Mouse (Mus musculus): ENCODE results near the gene Prdm2. TPM values are rescaled to one million over a fixed set of nuclear protein-coding genes. Genes with fewer than 3 reads are reported as not detected.

The Prdm2 gene
- 10 to 100 TPM; 35.3 to 46.0 TPM for total RNA-seq (2021)

- intact Hi-C loops (cut with DNase I) = loop anchor here (2.0 kb wide), 1 partner anchor 50 kb away; no protein-coding TSS in a partner anchor
- peak; percentile 69 to 77 for DNase-seq (ENCODE audit: low spot score in 2 of 2)
Measured at GRCm38 (mm10) chr4:143212341-143213174, at the start of gene Prdm2. TSS of gene Prdm2 (minus strand) at chr4:143212995.

- DNase-seq (ENCODE audit: low spot score in 2 of 2) = no peak
- intact Hi-C loops (cut with DNase I) = loop anchor here (2.0 kb wide), 1 partner anchor 121 kb away; no protein-coding TSS in a partner anchor
Measured at GRCm38 (mm10) chr4:143259718-143260349, 47.0 kb upstream of the Prdm2 start.

DNA sequence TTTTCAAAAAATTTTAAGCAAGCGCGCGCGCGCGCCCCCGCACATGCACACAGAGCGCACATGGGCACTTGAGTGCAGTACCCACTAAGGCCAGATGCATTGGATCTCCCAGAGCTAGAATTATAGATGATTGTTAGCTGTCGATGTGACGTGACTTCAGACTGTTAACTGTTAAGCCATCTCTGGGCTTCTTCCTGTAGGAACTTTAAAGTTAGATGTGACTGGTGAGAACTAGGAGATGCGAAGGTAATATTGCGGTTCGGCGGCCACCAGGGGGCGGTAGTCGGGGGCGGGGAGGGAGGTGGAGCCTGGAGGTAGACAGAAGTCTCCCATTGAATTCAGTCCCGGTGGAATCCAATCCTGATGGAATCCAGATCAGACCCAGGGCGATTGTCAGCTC, 45.7 kb upstream of the Prdm2 start:
- intact Hi-C loops (cut with DNase I) = loop anchor here (2.0 kb wide), 1 partner anchor 122 kb away; no protein-coding TSS in a partner anchor
- peak in 1 of 2 experiments; percentile 16 for DNase-seq (ENCODE audit: low spot score in 2 of 2)

DNA sequence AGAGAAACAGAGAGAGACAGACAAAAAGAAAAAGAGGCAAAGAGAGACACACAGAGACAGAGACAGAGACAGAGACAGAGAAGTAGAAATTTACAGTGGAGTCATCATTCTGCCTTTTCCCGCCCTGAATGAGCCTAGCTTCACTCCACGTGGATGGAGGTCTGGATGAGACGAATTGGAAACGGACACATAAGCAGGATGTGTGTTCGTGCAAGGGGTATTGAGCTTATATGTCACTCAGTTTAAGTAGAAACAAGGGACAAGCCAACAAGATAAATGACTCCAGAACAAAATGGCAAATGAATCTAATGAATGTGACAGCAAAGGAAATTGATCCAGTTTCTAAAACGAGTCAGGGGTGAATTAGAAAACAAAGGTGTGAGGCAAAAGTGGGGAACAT, 45.2 kb upstream of the Prdm2 start:
- DNase-seq (ENCODE audit: low spot score in 2 of 2) = no peak
- intact Hi-C loops (cut with DNase I) = loop anchor here (2.0 kb wide), 1 partner anchor 123 kb away; no protein-coding TSS in a partner anchor

DNA sequence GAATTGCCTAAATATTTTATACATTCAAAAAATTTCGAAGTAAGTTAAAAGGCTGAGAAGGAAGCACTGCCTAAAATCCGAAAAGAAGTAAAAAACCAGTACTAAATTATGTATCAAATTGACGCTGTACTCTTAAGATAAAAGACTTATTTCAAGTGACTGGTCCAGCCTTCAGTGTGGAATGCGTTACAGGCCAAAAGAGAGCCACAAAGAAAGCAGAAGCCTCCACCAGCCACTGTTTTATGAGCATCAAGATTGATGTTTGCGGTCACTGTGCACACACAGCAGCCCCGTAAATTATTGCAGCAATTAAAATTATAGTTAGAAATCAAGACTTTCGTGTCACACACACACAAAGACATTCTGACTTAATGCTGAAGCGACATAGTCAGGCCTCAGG, 42.7 kb upstream of the Prdm2 start:
- intact Hi-C loops (cut with DNase I) = no loop called here

DNA sequence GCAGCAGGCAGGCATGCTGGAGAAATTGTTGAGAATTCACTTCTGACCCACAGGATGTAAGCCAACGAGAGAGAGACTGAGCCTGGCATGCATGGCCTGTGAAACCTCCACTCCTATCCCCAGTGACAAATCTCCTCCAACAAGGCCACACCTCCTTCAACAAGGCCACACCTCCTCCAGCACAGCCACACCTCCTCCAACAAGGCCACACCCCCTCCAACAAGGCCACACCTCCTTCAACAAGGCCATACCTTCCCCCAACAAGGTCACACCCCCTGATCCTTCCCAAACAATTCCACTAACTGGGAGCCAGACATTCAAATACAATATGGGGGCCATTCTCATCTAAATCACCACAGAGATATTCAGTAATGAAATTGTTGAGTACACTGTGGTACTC, 40.6 kb upstream of the Prdm2 start:
- intact Hi-C loops (cut with DNase I) = no loop called here
- DNase-seq (ENCODE audit: low spot score in 2 of 2) = no peak

More for the DNA sequence above, 42.7 kb upstream of the Prdm2 start:
- DNase-seq (ENCODE audit: low spot score in 2 of 2) = no peak

DNA sequence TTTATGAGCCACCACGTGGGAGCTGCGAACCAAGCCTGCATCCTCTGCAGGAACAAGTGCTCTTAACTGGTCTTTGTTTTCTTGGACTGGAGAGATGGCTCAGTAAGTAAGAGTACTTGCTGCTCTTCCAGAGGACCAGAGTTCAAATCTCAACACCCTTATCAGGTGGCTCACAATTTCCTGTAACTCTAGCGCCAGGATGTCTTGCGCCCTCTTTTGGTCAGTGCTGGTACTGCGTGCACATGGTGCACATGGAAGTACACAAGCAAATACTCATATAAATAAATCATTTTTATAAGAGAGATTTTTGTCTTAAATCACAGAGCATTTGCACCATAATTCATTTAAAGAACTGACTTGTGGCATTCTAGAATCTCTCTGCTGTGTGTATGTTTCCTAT, 35.3 kb upstream of the Prdm2 start:
- no peak for DNase-seq (ENCODE audit: low spot score in 2 of 2)
- intact Hi-C loops (cut with DNase I) = no loop called here

DNA sequence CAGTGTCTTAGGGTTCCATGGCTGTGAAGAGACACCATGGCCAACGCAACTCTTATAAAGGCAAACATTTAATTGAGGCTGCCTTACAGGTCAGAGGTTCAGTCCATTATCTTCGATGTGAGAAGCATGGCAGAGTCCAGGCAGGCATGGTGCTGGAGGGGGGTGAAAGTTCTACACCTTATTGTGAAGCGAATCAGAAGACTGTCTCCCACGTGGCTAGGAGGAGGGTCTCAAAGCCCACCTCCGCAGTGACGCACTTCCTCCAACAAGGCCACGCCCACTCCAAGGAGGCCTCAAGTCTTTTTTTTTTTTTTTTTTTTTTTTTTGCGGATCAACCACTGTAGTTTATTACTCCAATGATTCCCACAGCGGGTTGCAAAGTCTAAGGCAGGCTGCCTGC, 28.5 kb upstream of the Prdm2 start:
- DNase-seq (ENCODE audit: low spot score in 2 of 2) = no peak
- intact Hi-C loops (cut with DNase I) = no loop called here

DNA sequence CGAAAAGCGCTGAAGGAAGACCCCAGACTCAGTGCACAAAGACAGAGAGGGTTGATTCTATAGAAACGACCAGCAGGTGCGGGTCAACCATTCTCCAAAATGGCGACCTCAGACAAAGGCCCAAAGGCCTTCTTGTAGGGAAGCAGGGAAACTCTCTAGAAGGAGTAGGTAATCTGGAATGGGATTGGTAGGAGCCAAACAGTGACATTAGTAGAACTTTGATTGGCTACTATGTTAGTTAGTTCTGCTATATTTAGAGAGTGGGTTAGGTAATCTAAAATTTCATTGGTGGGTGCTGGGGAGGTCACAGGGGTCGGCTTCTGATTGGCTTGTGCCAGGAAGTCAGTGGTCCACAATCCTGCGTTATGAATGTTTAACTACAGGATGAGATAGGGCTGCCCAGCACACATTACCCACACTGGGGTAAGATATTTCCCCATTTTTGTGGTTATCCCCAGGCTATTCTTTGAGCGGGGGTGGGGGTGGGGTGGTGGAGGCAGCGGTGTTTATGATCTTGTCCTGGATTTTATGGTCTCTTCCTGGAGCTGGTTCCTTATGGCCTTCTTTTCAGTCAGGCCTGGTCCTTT, 26.9 kb upstream of the Prdm2 start:
- intact Hi-C loops (cut with DNase I) = loop anchor here (1.0 to 5.0 kb wide), 2 partner anchors 127 to 212 kb away; no protein-coding TSS in a partner anchor
- no peak for DNase-seq (ENCODE audit: low spot score in 2 of 2)

- no peak for DNase-seq (ENCODE audit: low spot score in 2 of 2)
- intact Hi-C loops (cut with DNase I) = loop anchor here (1.0 to 5.0 kb wide), 2 partner anchors 127 to 212 kb away; no protein-coding TSS in a partner anchor
Measured at GRCm38 (mm10) chr4:143239117-143239516, 26.3 kb upstream of the Prdm2 start.

DNA sequence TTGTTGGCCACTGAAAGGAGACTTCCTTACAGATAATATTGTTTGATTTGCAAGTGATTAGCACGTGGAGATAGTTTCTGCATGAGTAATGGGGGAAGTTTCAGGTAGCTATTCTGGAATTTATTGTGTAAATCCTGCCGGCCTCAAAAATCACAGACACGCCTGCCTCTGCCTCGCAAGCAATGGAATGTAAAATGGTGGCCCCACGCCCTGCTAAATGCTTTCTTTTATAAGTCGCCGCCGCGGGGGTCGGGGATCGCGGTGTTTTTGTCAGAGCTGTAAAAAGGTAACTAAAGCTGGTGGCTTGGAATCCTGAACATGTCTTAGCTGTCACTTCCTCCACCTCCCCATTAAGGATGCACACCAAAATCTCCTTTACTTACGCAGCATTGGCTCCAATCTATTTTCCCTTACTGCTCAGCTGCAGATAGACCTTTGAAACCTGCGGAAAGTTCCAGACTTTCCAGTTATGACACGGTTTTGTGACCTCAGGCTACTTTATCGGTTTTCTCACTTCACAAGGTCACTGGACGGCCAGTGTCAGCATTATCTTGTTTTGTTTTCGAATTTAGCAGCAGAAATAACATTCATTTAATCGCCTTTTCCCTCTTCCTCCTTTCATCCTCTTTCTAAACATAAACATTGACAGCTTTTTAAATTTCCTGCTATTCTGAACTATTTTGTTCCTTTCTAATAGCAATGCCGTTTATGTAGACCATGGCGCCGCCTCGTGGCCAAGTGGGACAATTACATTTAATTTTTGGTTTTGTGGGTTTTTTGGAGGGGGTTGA, 25.6 kb upstream of the Prdm2 start:
- intact Hi-C loops (cut with DNase I) = loop anchor here (1.0 to 5.0 kb wide), 2 partner anchors 126 to 211 kb away; no protein-coding TSS in a partner anchor
- DNase-seq (ENCODE audit: low spot score in 2 of 2) = peak in 1 of 2 experiments; percentile 31

- intact Hi-C loops (cut with DNase I) = no loop called here
- DNase-seq (ENCODE audit: low spot score in 2 of 2) = no peak
Measured at GRCm38 (mm10) chr4:143231790-143232422, 19.1 kb upstream of the Prdm2 start.

DNA sequence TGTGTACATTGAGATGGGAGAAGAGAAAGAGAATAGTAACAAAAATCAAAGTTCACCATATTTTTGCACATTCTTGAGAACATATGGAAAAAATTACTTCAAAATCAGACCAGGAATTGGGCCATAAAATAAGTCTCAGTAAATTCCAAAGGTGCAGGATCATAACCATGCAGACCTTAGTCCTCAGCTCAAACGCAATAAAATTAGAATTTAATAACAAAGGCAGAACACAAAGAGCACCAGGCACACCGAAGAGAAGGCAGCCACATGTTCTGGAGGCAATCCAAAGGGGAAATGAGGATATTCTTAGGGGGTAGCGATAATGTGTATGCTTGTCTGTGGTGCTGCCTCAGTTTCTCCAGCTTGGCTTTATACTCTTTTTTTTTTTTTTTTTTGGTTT, 18.3 kb upstream of the Prdm2 start:
- DNase-seq (ENCODE audit: low spot score in 2 of 2) = no peak
- intact Hi-C loops (cut with DNase I) = no loop called here

DNA sequence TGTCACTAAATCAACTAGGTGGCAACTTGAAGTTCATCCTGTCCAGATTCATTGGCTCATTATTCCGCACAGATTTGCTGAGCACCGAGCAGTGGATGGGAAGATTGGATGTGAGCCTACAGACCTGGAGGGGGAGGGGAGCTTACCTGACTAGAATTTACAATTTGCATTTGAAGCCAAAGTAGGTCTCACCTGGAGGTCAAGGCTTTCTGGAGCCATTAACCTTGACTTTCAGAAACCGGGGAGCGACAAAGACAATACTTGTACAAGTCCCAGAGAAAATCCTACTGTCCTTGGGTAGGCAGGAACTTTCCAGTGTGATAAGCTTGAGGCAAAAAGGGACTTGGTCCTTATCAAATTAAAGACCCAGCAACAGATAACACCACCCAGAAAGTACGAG, 15.2 kb upstream of the Prdm2 start:
- no peak for DNase-seq (ENCODE audit: low spot score in 2 of 2)
- intact Hi-C loops (cut with DNase I) = no loop called here

- DNase-seq (ENCODE audit: low spot score in 2 of 2) = no peak
- intact Hi-C loops (cut with DNase I) = no loop called here
Measured at GRCm38 (mm10) chr4:143225886-143226285, 13.1 kb upstream of the Prdm2 start.

GRCm38 (mm10) chr4:143219316-143219751, 6.5 kb upstream of the Prdm2 start:
- intact Hi-C loops (cut with DNase I) = no loop called here
- no peak for DNase-seq (ENCODE audit: low spot score in 2 of 2)

DNA sequence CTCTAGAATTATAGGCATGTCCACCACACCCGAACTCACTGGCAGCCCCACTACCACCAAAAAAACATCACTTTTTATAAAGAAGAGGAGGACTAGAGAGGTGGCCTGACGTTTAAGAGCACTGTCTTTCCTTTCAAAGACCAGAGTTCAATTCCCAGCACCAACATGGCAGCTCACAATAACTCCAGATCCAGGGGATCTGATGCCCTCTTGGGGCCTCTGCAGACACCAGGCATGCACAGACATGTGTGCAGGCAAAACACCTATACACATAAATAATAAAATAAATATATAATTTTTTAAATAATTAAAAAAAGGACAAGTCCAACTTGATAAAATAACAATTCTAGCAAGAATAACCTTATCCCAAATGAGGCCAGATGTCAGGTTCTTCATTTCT, 6.1 kb upstream of the Prdm2 start:
- intact Hi-C loops (cut with DNase I) = no loop called here
- no peak for DNase-seq (ENCODE audit: low spot score in 2 of 2)

DNA sequence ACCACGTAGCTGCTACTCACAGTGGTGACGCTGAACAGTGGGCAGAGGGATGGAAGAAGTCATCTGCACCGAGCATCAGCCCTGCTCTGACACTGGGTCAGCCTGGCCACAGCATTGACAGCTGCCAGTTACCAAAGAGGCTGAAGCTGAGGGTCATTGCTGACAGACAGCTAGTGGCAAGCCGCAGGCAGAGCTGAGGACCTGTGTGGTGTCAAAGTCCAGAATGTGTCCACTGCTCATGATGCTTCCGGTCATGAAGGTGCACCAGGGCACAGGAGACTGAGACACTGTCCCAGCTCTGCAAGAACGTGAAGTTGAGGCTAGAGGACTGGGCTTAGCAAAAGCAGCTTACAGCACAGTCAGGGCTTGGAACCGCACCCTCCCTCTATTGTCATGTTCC, 4.4 kb upstream of the Prdm2 start:
- no peak for DNase-seq (ENCODE audit: low spot score in 2 of 2)
- intact Hi-C loops (cut with DNase I) = no loop called here

DNA sequence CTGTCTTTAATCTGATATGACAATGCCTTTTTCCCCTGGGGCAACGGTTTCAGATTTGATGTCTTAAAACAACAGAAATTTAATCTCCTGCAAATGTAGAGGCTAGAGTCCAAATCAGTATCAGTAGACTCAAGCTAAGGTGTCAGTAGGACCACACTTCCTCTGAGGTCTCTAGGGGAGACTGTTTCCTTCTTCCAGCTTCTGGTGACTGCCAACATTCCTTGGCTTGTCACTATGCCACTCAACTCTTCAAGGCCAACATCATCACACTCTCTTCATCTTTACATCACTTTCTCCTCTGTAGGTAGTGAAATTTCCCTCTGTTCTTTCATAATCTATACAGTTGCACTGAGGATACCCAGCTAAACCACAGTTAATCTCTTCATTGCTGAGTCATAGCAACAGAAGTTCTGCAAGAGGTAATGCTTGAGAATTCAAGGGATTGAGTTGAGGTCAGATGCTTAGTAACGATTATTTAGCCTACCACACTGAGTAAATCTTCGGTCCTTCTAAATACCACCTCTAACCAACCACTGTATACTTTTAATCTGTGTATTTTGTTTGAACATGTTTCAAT, 1.5 kb upstream of the Prdm2 start:
- intact Hi-C loops (cut with DNase I) = no loop called here
- DNase-seq (ENCODE audit: low spot score in 2 of 2) = no peak

Measured in left cerebral cortex, postnatal 36 days (tissue).